Mouse (Mus musculus) cerebellum, adult 9-10 months (tissue): ENCODE measurements around the gene Tbc1d22a.

Source experiments
- DNase-seq: peaks from one replicate; pipeline ENCODE4 v3.0.0; 2022

Tbc1d22a gene

GRCm38 (mm10) chr15:86213753-86214548 is at the start of gene Tbc1d22a:
TSS of gene Tbc1d22a (plus strand) at chr15:86214459.
- DNase-seq: peak; percentile 91

GRCm38 (mm10) chr15:86164718-86165345 is 49.4 kb upstream of the Tbc1d22a start:
- no peak for DNase-seq

GRCm38 (mm10) chr15:86165811-86166590 is 48.3 kb upstream of the Tbc1d22a start:
- peak; percentile 46 for DNase-seq

GRCm38 (mm10) chr15:86167032-86167655 is 47.1 kb upstream of the Tbc1d22a start:
- DNase-seq: peak; percentile 94

GRCm38 (mm10) chr15:86167787-86168504 is 46.3 kb upstream of the Tbc1d22a start:
- no peak for DNase-seq

- DNase-seq: peak; percentile 57
Measured at GRCm38 (mm10) chr15:86168505-86168867, 45.8 kb upstream of the Tbc1d22a start.

GRCm38 (mm10) chr15:86168941-86169816 is 45.1 kb upstream of the Tbc1d22a start:
- DNase-seq: peak; percentile 46

GRCm38 (mm10) chr15:86169817-86170110 is 44.5 kb upstream of the Tbc1d22a start:
- DNase-seq: no peak

GRCm38 (mm10) chr15:86171316-86171715 is 42.9 kb upstream of the Tbc1d22a start:
- no peak for DNase-seq

GRCm38 (mm10) chr15:86172124-86172523 is 42.1 kb upstream of the Tbc1d22a start:
- DNase-seq: peak; percentile 34

- peak; percentile 45 for DNase-seq
Measured at GRCm38 (mm10) chr15:86172526-86172925, 41.7 kb upstream of the Tbc1d22a start.

GRCm38 (mm10) chr15:86173136-86173985 is 40.9 kb upstream of the Tbc1d22a start:
- peak; percentile 38 for DNase-seq

GRCm38 (mm10) chr15:86175253-86176050 is 38.8 kb upstream of the Tbc1d22a start:
- DNase-seq: peak; percentile 36

- DNase-seq: peak; percentile 32
Measured at GRCm38 (mm10) chr15:86176166-86176565, 38.1 kb upstream of the Tbc1d22a start.

GRCm38 (mm10) chr15:86176771-86177702 is 37.2 kb upstream of the Tbc1d22a start:
- peak; percentile 53 for DNase-seq

- peak; percentile 89 for DNase-seq
Measured at GRCm38 (mm10) chr15:86177703-86178251, 36.5 kb upstream of the Tbc1d22a start.

GRCm38 (mm10) chr15:86178594-86178993 is 35.7 kb upstream of the Tbc1d22a start:
- no peak for DNase-seq

GRCm38 (mm10) chr15:86180427-86180826 is 33.8 kb upstream of the Tbc1d22a start:
- no peak for DNase-seq
